25 mouse cellular contexts compared by ENCODE assay signal in the genomic region with DNA sequence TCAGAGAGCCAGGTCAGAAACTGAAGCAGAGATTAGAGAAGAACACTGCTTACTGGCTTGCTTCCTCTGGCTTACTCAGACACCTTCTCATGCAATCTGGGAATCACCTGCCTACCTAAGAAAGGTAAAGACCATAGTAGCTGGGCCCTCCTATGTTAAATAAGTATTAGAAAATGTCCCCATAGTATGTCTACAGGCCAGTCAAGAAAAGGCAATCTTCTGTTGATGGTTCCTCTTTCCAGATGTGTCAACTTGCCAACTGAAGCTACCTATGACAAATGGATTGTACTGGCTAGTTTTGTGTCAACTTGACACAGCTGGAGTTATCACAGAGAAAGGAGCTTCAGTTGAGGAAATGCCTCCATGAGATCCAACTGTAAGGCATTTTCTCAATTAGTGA. TPM values are rescaled to one million over a fixed set of nuclear protein-coding genes. Genes with fewer than 3 reads are reported as not detected.
DNase-seq lines count a peak whose midpoint lies in the region; ATAC-seq and TF ChIP-seq lines count a peak whose summit lies in the region.
"Had no signal": no experiment of that assay in that cellular context is flagged by ENCODE, and none has a peak within 500 bp of the region (broad histone marks: within the 10 kb centered on the region; RNA-seq: fewer than 3 reads in every experiment).

No protein-coding gene starts in this region.

- TF ChIP-seq EP300 in MEL (IDR thresholded peaks at IDR 0.05; ENCODE audit: low read depth in 1 of 2, low read length in 2 of 2) = no peak

- H3K9ac ChIP-seq in MEL (ENCODE audit: control insufficient read depth, low read depth, low read length, poor library complexity, severe bottlenecking) = no peak overlapping the region
- no peak overlapping the region for H3K9ac ChIP-seq in hindbrain, embryonic 12.5 days

- no peaks in the 10 kb centered on the region for H3K79me2 ChIP-seq in MEL (ENCODE audit: control insufficient read depth, insufficient read depth, low read length, poor library complexity)

- TF ChIP-seq RAD21 in MEL (IDR thresholded peaks at IDR 0.05; ENCODE audit: low read depth, low read length) = no peak

- H3K4me1 ChIP-seq in MEL (ENCODE audit: control insufficient read depth in 1 of 2, insufficient read depth in 2 of 2, low read length in 2 of 2) = peaks cover 0 to 8% of the 10 kb centered on the region in 2 experiments; a peak in 2 of 4 replicates
- no peaks in the 10 kb centered on the region for H3K4me1 ChIP-seq in hindbrain, embryonic 12.5 days

- DNase-seq in A20 (ENCODE audit: low read depth, low spot score) (peak; percentile 35), MEL (ENCODE audit: low read depth, low spot score) (peak; percentile 60), MEL-GATA-1-ER (ENCODE audit: extremely low read depth, low read depth) (peak; percentile 22)
- DNase-seq in layer of hippocampus, postnatal 25 days (ENCODE audit: extremely low spot score in 1 of 2, low spot score in 1 of 2) = no peak
- DNase-seq in kidney, adult 9 months = no peak
- DNase-seq in layer of hippocampus, adult 9-11 months = no peak
- DNase-seq: adrenal gland, adult 2 months; adrenal gland, adult 8-10 months; adrenal gland, postnatal 10 days; adrenal gland, postnatal 14 days; adrenal gland, postnatal 25 days; adrenal gland, postnatal 36 days; B cell, adult 2 months; cerebellum, adult 11 months; cerebellum, adult 11-12 months; cerebellum, adult 18-20 months; cerebellum, adult 2 months; cerebellum, adult 8-10 months had no signal

- H3K36me3 ChIP-seq in MEL (ENCODE audit: control insufficient read depth in 1 of 2, insufficient read depth in 2 of 2, low read length in 2 of 2) = no peaks in the 10 kb centered on the region; a peak in 1 of 4 replicates
- no peaks in the 10 kb centered on the region for H3K36me3 ChIP-seq in hindbrain, embryonic 12.5 days
- H3K36me3 ChIP-seq: G1E had no signal

- H3K4me2 ChIP-seq in hindbrain, embryonic 12.5 days (replicated peaks) = no peak overlapping the region

- TF ChIP-seq POLR2A in MEL (IDR thresholded peaks at IDR 0.05; ENCODE audit: control insufficient read depth in 1 of 2, insufficient read depth in 1 of 2, low read depth in 1 of 2, low read length in 2 of 2, poor library complexity in 1 of 2) = no peak

- H3K27ac ChIP-seq in MEL (ENCODE audit: control insufficient read depth, low read depth, low read length) = no peak overlapping the region
- no peak overlapping the region for H3K27ac ChIP-seq in hindbrain, embryonic 12.5 days

- ATAC-seq in granulocyte monocyte progenitor cell, adult 5-6 weeks (replicated peaks; ENCODE audit: poor library complexity, severe bottlenecking) = peak; percentile 48; the same call in 1 of the 2 replicates
- ATAC-seq in hindbrain, embryonic 12.5 days (ENCODE audit: low FRiP score) = no peak
- ATAC-seq: activated CD4-positive, CD25-positive, alpha-beta regulatory T cell, adult 4 months; CD4-positive, CD25-positive, alpha-beta regulatory T cell, adult 4 months; Patski had no signal

- H3K27me3 ChIP-seq in MEL (ENCODE audit: control insufficient read depth in 1 of 2, insufficient read depth in 2 of 2, low read length in 2 of 2) = peaks cover 0 to 3% of the 10 kb centered on the region in 2 experiments; a peak in 3 of 4 replicates
- no peaks in the 10 kb centered on the region for H3K27me3 ChIP-seq in hindbrain, embryonic 12.5 days
- H3K27me3 ChIP-seq: CH12.LX, Patski had no signal

- no peaks in the 10 kb centered on the region for H3K9me3 ChIP-seq in MEL (replicated peaks; ENCODE audit: insufficient read depth, low read length)
- H3K9me3 ChIP-seq in hindbrain, embryonic 12.5 days (replicated peaks) = no peaks in the 10 kb centered on the region
- H3K9me3 ChIP-seq: G1E had no signal

- no peak for TF ChIP-seq CTCF in MEL (IDR thresholded peaks at IDR 0.05 in 2 of 3, conservative IDR thresholded peaks at IDR 0.05 in 1 of 3; ENCODE audit: control insufficient read depth in 1 of 3, insufficient read depth in 1 of 3, low read depth in 2 of 3, low read length in 3 of 3, poor library complexity in 1 of 3, severe bottlenecking in 1 of 3)

- no peak overlapping the region for H3K4me3 ChIP-seq in MEL (ENCODE audit: control insufficient read depth in 1 of 2, insufficient read depth in 1 of 2, low read depth in 2 of 2, low read length in 2 of 2)
- H3K4me3 ChIP-seq in hindbrain, embryonic 12.5 days = no peak overlapping the region

TF ChIP-seq in MEL, 35 proteins besides CTCF, POLR2A, EP300 and RAD21:
- TF ChIP-seq ETS1 (IDR thresholded peaks at IDR 0.05; ENCODE audit: low read depth, low read length) = no peak
- no peak for TF ChIP-seq E2F4 (IDR thresholded peaks at IDR 0.05; ENCODE audit: borderline replicate concordance, low read depth, low read length)
- no peak for TF ChIP-seq TCF12 (IDR thresholded peaks at IDR 0.05; ENCODE audit: low read depth, low read length)
- peak; percentile 63; the same call in 1 of the 2 replicates for TF ChIP-seq ZKSCAN1 (IDR thresholded peaks at IDR 0.05; ENCODE audit: low read depth, low read length)
TF ChIP-seq in MEL: peak in this region for 1.

RNA-seq across cellular contexts. Expression of a gene that starts 40.1 kb away (rescaled TPM):
- total RNA-seq in MEL (2012; rRNA removed) = not detected in 2 replicates
- not detected for polyA plus RNA-seq in MEL (2012; ENCODE audit: insufficient read depth in 1 of 2, insufficient read length in 2 of 2, low read depth in 1 of 2, low replicate concordance in 2 of 2, missing spikeins in 1 of 2)
- not detected in 2 replicates for total RNA-seq in granulocyte monocyte progenitor cell, adult 5-6 weeks (2014; fragmentation: Nextera tagmentation)
- 0.22 TPM in 1 of 2 replicates, not detected in the other for total RNA-seq in granulocyte monocyte progenitor cell, adult 5-6 weeks (2017)
- 1 to 10 TPM; 2.9 to 3.8 TPM for total RNA-seq in layer of hippocampus, postnatal 25 days (2021)
- 11.8 and 14.0 TPM in 2 replicates for polyA plus RNA-seq in hindbrain, embryonic 12.5 days (2016; fragmentation: Nextera tagmentation; extraction: Ambion mirVana)
- polyA plus RNA-seq: activated CD4-positive, CD25-positive, alpha-beta regulatory T cell, adult 4 months; CD4-positive, CD25-positive, alpha-beta regulatory T cell, adult 4 months; G1E had no signal

Comparison
In these comparisons a context has a peak if more than half of its experiments do, and no peak if none do; other contexts are left out.
1. DNase-seq: peak in A20 (single experiment), MEL (single experiment) and MEL-GATA-1-ER (single experiment); none in layer of hippocampus, postnatal 25 days (0 of 2), kidney, adult 9 months (single experiment) and layer of hippocampus, adult 9-11 months (single experiment).